Mouse (Mus musculus): ENCODE results near the gene Tap2. TPM values are rescaled to one million over a fixed set of nuclear protein-coding genes. Genes with fewer than 3 reads are reported as not detected.
A peak's percentile ranks its signal among the peaks of the same experiment; 100 is the strongest.

Tap2 gene
- polyA plus RNA-seq, 1 experiment: 54.8 TPM

GRCm38 (mm10) chr17:34198521-34198912 is 4.8 kb upstream of the Tap2 start:
- H3K4me1 ChIP-seq (ENCODE audit: control insufficient read depth, insufficient read depth, low read length): peaks cover 2% of the 10 kb centered on the region; the same call in 1 of the 2 replicates
- peak overlapping the region; percentile 84 for H3K27ac ChIP-seq (ENCODE audit: control insufficient read depth, insufficient read depth, low read depth, low read length, poor library complexity)
- H3K4me3 ChIP-seq (replicated peaks; ENCODE audit: control insufficient read depth, low read depth, low read length): peak overlapping the region; percentile 81
- TF ChIP-seq CTCF (IDR thresholded peaks at IDR 0.05; ENCODE audit: control insufficient read depth, insufficient read depth, low read length): no peak
- no peak for TF ChIP-seq POLR2A (IDR thresholded peaks at IDR 0.05; ENCODE audit: borderline replicate concordance, control insufficient read depth, low read depth, low read length)
- WGBS: under 1% methylated on average over 11 of the region's 11 CpGs

GRCm38 (mm10) chr17:34199050-34199619 is 4.2 kb upstream of the Tap2 start:
- H3K27ac ChIP-seq (ENCODE audit: control insufficient read depth, insufficient read depth, low read depth, low read length, poor library complexity): no peak overlapping the region
- H3K4me3 ChIP-seq (replicated peaks; ENCODE audit: control insufficient read depth, low read depth, low read length): peak overlapping the region; percentile 81
- H3K4me1 ChIP-seq (ENCODE audit: control insufficient read depth, insufficient read depth, low read length): peaks cover 5% of the 10 kb centered on the region; the same call in 1 of the 2 replicates
- TF ChIP-seq CTCF (IDR thresholded peaks at IDR 0.05; ENCODE audit: control insufficient read depth, insufficient read depth, low read length) (no peak), POLR2A (IDR thresholded peaks at IDR 0.05; ENCODE audit: borderline replicate concordance, control insufficient read depth, low read depth, low read length) (no peak)
- WGBS: 20% methylated on average over 12 of the region's 12 CpGs

GRCm38 (mm10) chr17:34200047-34200446 is 3.3 kb upstream of the Tap2 start:
- no peak for TF ChIP-seq CTCF (IDR thresholded peaks at IDR 0.05; ENCODE audit: control insufficient read depth, insufficient read depth, low read length)
- no peak for TF ChIP-seq POLR2A (IDR thresholded peaks at IDR 0.05; ENCODE audit: borderline replicate concordance, control insufficient read depth, low read depth, low read length)
- H3K4me3 ChIP-seq (replicated peaks; ENCODE audit: control insufficient read depth, low read depth, low read length): no peak overlapping the region
- no peak overlapping the region for H3K27ac ChIP-seq (ENCODE audit: control insufficient read depth, insufficient read depth, low read depth, low read length, poor library complexity)
- H3K4me1 ChIP-seq (ENCODE audit: control insufficient read depth, insufficient read depth, low read length): peaks cover 5% of the 10 kb centered on the region; the same call in 1 of the 2 replicates
- 79% methylated on average over 10 of the region's 10 CpGs for WGBS

- WGBS: 75% methylated on average over 16 of the region's 16 CpGs
- TF ChIP-seq CTCF (IDR thresholded peaks at IDR 0.05; ENCODE audit: control insufficient read depth, insufficient read depth, low read length) (no peak), POLR2A (IDR thresholded peaks at IDR 0.05; ENCODE audit: borderline replicate concordance, control insufficient read depth, low read depth, low read length) (no peak)
- Histone ChIP-seq H3K4me3 (replicated peaks; ENCODE audit: control insufficient read depth, low read depth, low read length) (no peak overlapping the region), H3K4me1 (ENCODE audit: control insufficient read depth, insufficient read depth, low read length) (peaks cover 5% of the 10 kb centered on the region; the same call in 1 of the 2 replicates), H3K27ac (ENCODE audit: control insufficient read depth, insufficient read depth, low read depth, low read length, poor library complexity) (no peak overlapping the region)
Measured at GRCm38 (mm10) chr17:34200772-34201505, 2.4 kb upstream of the Tap2 start.

- 67% methylated on average over 7 of the region's 7 CpGs for WGBS
- Histone ChIP-seq H3K4me3 (replicated peaks; ENCODE audit: control insufficient read depth, low read depth, low read length) (no peak overlapping the region), H3K27ac (ENCODE audit: control insufficient read depth, insufficient read depth, low read depth, low read length, poor library complexity) (no peak overlapping the region), H3K4me1 (ENCODE audit: control insufficient read depth, insufficient read depth, low read length) (peaks cover 5% of the 10 kb centered on the region; the same call in 1 of the 2 replicates)
- TF ChIP-seq CTCF (IDR thresholded peaks at IDR 0.05; ENCODE audit: control insufficient read depth, insufficient read depth, low read length) (no peak), POLR2A (IDR thresholded peaks at IDR 0.05; ENCODE audit: borderline replicate concordance, control insufficient read depth, low read depth, low read length) (no peak)
Measured at GRCm38 (mm10) chr17:34201506-34202055, 1.7 kb upstream of the Tap2 start.

- WGBS: 81% methylated on average over 4 of the region's 4 CpGs
- Histone ChIP-seq H3K27ac (ENCODE audit: control insufficient read depth, insufficient read depth, low read depth, low read length, poor library complexity) (no peak overlapping the region), H3K4me3 (replicated peaks; ENCODE audit: control insufficient read depth, low read depth, low read length) (no peak overlapping the region), H3K4me1 (ENCODE audit: control insufficient read depth, insufficient read depth, low read length) (peaks cover 7% of the 10 kb centered on the region; the same call in 1 of the 2 replicates)
- no peak for TF ChIP-seq POLR2A (IDR thresholded peaks at IDR 0.05; ENCODE audit: borderline replicate concordance, control insufficient read depth, low read depth, low read length)
- TF ChIP-seq CTCF (IDR thresholded peaks at IDR 0.05; ENCODE audit: control insufficient read depth, insufficient read depth, low read length): no peak
Measured at GRCm38 (mm10) chr17:34202760-34203442, 426 bp upstream of the Tap2 start.

GRCm38 (mm10) chr17:34204303-34205010 is 1.1 kb downstream of the Tap2 start:
- TF ChIP-seq CTCF (IDR thresholded peaks at IDR 0.05; ENCODE audit: control insufficient read depth, insufficient read depth, low read length) (peak; percentile 92), POLR2A (IDR thresholded peaks at IDR 0.05; ENCODE audit: borderline replicate concordance, control insufficient read depth, low read depth, low read length) (peak; percentile 64; the same call in 1 of the 2 replicates)
- peaks cover 7% of the 10 kb centered on the region; the same call in 1 of the 2 replicates for H3K4me1 ChIP-seq (ENCODE audit: control insufficient read depth, insufficient read depth, low read length)
- peak overlapping the region; percentile 92 for H3K27ac ChIP-seq (ENCODE audit: control insufficient read depth, insufficient read depth, low read depth, low read length, poor library complexity)
- peak overlapping the region; percentile 91 for H3K4me3 ChIP-seq (replicated peaks; ENCODE audit: control insufficient read depth, low read depth, low read length)
- 1% methylated on average over 44 of the region's 44 CpGs for WGBS

Data from bone marrow, adult 2 months (tissue).